In the genomic region with DNA sequence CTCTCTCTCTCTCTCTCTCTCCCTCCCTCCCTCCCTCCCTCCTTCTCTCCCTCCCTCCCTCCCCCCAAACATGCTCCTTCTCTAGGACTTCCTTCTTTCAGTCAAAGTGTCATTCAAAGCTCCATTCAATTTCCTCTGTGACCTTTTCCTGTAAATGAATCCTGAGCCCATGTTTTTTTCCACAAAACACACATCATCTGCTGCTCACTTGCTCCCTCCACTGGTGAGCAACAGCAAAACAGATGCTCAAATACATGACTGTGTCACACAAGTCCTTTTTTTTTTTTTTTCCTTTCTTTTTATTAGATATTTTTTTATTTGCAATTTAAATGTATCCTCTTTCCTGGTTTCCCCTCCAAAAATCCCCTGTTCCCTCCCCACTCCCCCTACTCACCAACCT, we compare ENCODE assay signal across 9 mouse cellular contexts.
A peak's percentile ranks its signal among the peaks of the same experiment; 100 is the strongest.
DNase-seq lines count a peak whose midpoint lies in the region; ATAC-seq and TF ChIP-seq lines count a peak whose summit lies in the region.
"Had no signal": no experiment of that assay in that cellular context is flagged by ENCODE, and none has a peak within 500 bp of the region (broad histone marks: within the 10 kb centered on the region; RNA-seq: fewer than 3 reads in every experiment).

No protein-coding gene starts in this region.

- H3K27ac ChIP-seq in kidney, postnatal 0 days: no peak overlapping the region
- no peak overlapping the region for H3K27ac ChIP-seq in neural tube, embryonic 11.5 days (ENCODE audit: low read depth, low read length)

- no peak overlapping the region for H3K4me3 ChIP-seq in kidney, postnatal 0 days (replicated peaks; ENCODE audit: low read depth, low read length)
- H3K4me3 ChIP-seq in neural tube, embryonic 11.5 days (ENCODE audit: low read depth, low read length): no peak overlapping the region
- H3K4me3 ChIP-seq: myocyte had no signal

- H3K4me2 ChIP-seq in kidney, postnatal 0 days (ENCODE audit: low read length): no peak overlapping the region
- no peak overlapping the region for H3K4me2 ChIP-seq in neural tube, embryonic 11.5 days (ENCODE audit: low read depth)

- no peaks in the 10 kb centered on the region for H3K4me1 ChIP-seq in kidney, postnatal 0 days (replicated peaks; ENCODE audit: insufficient read depth, low read length)
- no peaks in the 10 kb centered on the region for H3K4me1 ChIP-seq in neural tube, embryonic 11.5 days (ENCODE audit: control insufficient read depth, insufficient read depth, low read length)

- no peak overlapping the region for H3K9ac ChIP-seq in kidney, postnatal 0 days (ENCODE audit: low read depth, low read length)
- H3K9ac ChIP-seq in neural tube, embryonic 11.5 days (ENCODE audit: low read length): no peak overlapping the region

- ATAC-seq in kidney, postnatal 0 days (replicated peaks; ENCODE audit: low FRiP score, low read depth): no peak
- no peak for ATAC-seq in neural tube, embryonic 11.5 days (ENCODE audit: insufficient read depth, low FRiP score, low TSS enrichment)
- no peak for ATAC-seq in megakaryocyte, adult 5-6 weeks (ENCODE audit: poor library complexity, severe bottlenecking)

- intact Hi-C loops in heart, postnatal 14 days (cut with DNase I): loop anchor here (10.0 kb wide), 1 partner anchor 243 kb away; no protein-coding TSS in a partner anchor

- H3K9me3 ChIP-seq in kidney, postnatal 0 days (replicated peaks; ENCODE audit: low read length): no peaks in the 10 kb centered on the region
- no peaks in the 10 kb centered on the region for H3K9me3 ChIP-seq in neural tube, embryonic 11.5 days (ENCODE audit: control insufficient read depth, low read length)

- TF ChIP-seq CTCF in kidney, postnatal 0 days (IDR thresholded peaks at IDR 0.05; ENCODE audit: low read depth): peak; percentile 73

- peak; percentile 31 to 61 for DNase-seq in heart, postnatal 14 days
- no peak for DNase-seq in heart, adult 11 months
- DNase-seq in right cerebral cortex, postnatal 10 days (ENCODE audit: low spot score in 2 of 2): peak; percentile 66 to 67
- DNase-seq in right cerebral cortex, postnatal 25 days: no peak
- peak; percentile 70 for DNase-seq in adrenal gland, postnatal 14 days
- DNase-seq in kidney, postnatal 0 days (ENCODE audit: low spot score): peak; percentile 73
- DNase-seq in neural tube, embryonic 11.5 days (ENCODE audit: low spot score): peak; percentile 44

- H3K27me3 ChIP-seq in kidney, postnatal 0 days (ENCODE audit: insufficient read depth, low read length): no peaks in the 10 kb centered on the region
- H3K27me3 ChIP-seq in neural tube, embryonic 11.5 days (ENCODE audit: control insufficient read depth, insufficient read depth, low read length): no peaks in the 10 kb centered on the region

- H3K36me3 ChIP-seq in kidney, postnatal 0 days (ENCODE audit: insufficient read depth, low read length): no peaks in the 10 kb centered on the region
- no peaks in the 10 kb centered on the region for H3K36me3 ChIP-seq in neural tube, embryonic 11.5 days (ENCODE audit: control insufficient read depth, insufficient read depth, low read length)

Comparison
In these comparisons a context has a peak if more than half of its experiments do, and no peak if none do; other contexts are left out.
1. DNase-seq: peak in heart, postnatal 14 days (2 of 2), right cerebral cortex, postnatal 10 days (2 of 2), adrenal gland, postnatal 14 days (single experiment), kidney, postnatal 0 days (single experiment) and neural tube, embryonic 11.5 days (single experiment); none in heart, adult 11 months (single experiment) and right cerebral cortex, postnatal 25 days (single experiment).